Mouse (Mus musculus) MEL (cell line): ENCODE results near the gene Polr3b. TPM values are rescaled to one million over a fixed set of nuclear protein-coding genes. Genes with fewer than 3 reads are reported as not detected.

Source experiments
- DNase-seq: peaks from one replicate; pipeline ENCODE4 v3.0.0; 2011; ENCODE audit warnings: low read depth, low spot score
- H3K27ac ChIP-seq: 2 replicates; pipeline ENCODE4 v1.5.1; 2012; ENCODE audit warnings: low read depth, mild to moderate bottlenecking, control low read depth, low read length, moderate library complexity; ENCODE audit not compliant: control insufficient read depth
- H3K27me3 ChIP-seq, 2 experiments: fragments of 150-350 bp in 1 of 2; sonication (generic) in 1 of 2; 2 replicates each; pipeline ENCODE4 v1.6.1; 2012; ENCODE audit warnings: low read length in 2 of 2, mild to moderate bottlenecking in 2 of 2, improper control_type of control experiment in 1 of 2, moderate library complexity in 1 of 2; ENCODE audit not compliant: insufficient read depth in 2 of 2, control insufficient read depth in 1 of 2
- H3K36me3 ChIP-seq, 2 experiments: 2 replicates each; pipeline ENCODE4 v1.6.1; 2012 to 2014; ENCODE audit warnings: low read length in 2 of 2, improper control_type of control experiment in 1 of 2, inconsistent platforms in 1 of 2, mild to moderate bottlenecking in 1 of 2; ENCODE audit not compliant: insufficient read depth in 2 of 2, control insufficient read depth in 1 of 2
- H3K4me1 ChIP-seq, 2 experiments: fragments of 150-350 bp in 1 of 2; sonication (generic) in 1 of 2; 2 replicates each; pipeline ENCODE4 v1.6.1; 2012; ENCODE audit warnings: low read length in 2 of 2, improper control_type of control experiment in 1 of 2, mild to moderate bottlenecking in 1 of 2; ENCODE audit not compliant: insufficient read depth in 2 of 2, control insufficient read depth in 1 of 2
- H3K4me3 ChIP-seq, 2 experiments: fragments of 150-350 bp in 1 of 2; sonication (generic) in 1 of 2; 2 replicates each; pipeline ENCODE4 v1.5.1; 2012; ENCODE audit warnings: low read depth in 2 of 2, low read length in 2 of 2, mild to moderate bottlenecking in 2 of 2, moderate library complexity in 2 of 2, control low read depth in 1 of 2, improper control_type of control experiment in 1 of 2; ENCODE audit not compliant: control insufficient read depth in 1 of 2, insufficient read depth in 1 of 2
- H3K79me2 ChIP-seq: 2 replicates; pipeline ENCODE4 v1.6.1; 2012; ENCODE audit warnings: mild to moderate bottlenecking, low read length, moderate library complexity; ENCODE audit not compliant: control insufficient read depth, poor library complexity, insufficient read depth
- H3K9ac ChIP-seq: 2 replicates; pipeline ENCODE4 v1.6.1; 2012; ENCODE audit warnings: low read depth, mild to moderate bottlenecking, control low read depth, low read length, moderate library complexity; ENCODE audit not compliant: control insufficient read depth, poor library complexity, severe bottlenecking
- H3K9me3 ChIP-seq: fragments of 150-350 bp; sonication (generic); replicated peaks from 2 replicates; pipeline ENCODE4 v1.6.1; 2012; ENCODE audit warnings: mild to moderate bottlenecking, low read length, improper control_type of control experiment, moderate library complexity; ENCODE audit not compliant: insufficient read depth
- BHLHE40 ChIP-seq: IDR thresholded peaks from 2 replicates; pipeline ENCODE4 v1.6.1; 2012; ENCODE audit warnings: low read depth, mild to moderate bottlenecking, inconsistent platforms, low read length, improper control_type of control experiment, borderline replicate concordance
- CHD1 ChIP-seq: IDR thresholded peaks from 2 replicates; pipeline ENCODE4 v1.6.1; 2012; ENCODE audit warnings: low read depth, mild to moderate bottlenecking, inconsistent platforms, low read length, improper control_type of control experiment
- CHD2 ChIP-seq: IDR thresholded peaks from 2 replicates; pipeline ENCODE4 v1.6.1; 2011; ENCODE audit warnings: low read length, improper control_type of control experiment
- CTCF ChIP-seq, 3 experiments: IDR thresholded peaks in 2 of 3; conservative IDR thresholded peaks in 1 of 3; 2 replicates each; pipeline ENCODE4 v1.5.1; 2011 to 2012; ENCODE audit warnings: low read length in 3 of 3, low read depth in 2 of 3, mild to moderate bottlenecking in 2 of 3, improper control_type of control experiment in 1 of 3, inconsistent platforms in 1 of 3, mixed read lengths in 1 of 3, moderate library complexity in 1 of 3; ENCODE audit not compliant: control insufficient read depth in 1 of 3, insufficient read depth in 1 of 3, poor library complexity in 1 of 3, severe bottlenecking in 1 of 3
- E2F4 ChIP-seq: IDR thresholded peaks from 2 replicates; pipeline ENCODE4 v1.6.1; 2011; ENCODE audit warnings: low read depth, low read length, improper control_type of control experiment, borderline replicate concordance
- ELF1 ChIP-seq: IDR thresholded peaks from 2 replicates; pipeline ENCODE4 v1.6.1; 2014; ENCODE audit warnings: low read depth, mild to moderate bottlenecking, inconsistent platforms, low read length, improper control_type of control experiment, moderate library complexity
- ETS1 ChIP-seq: IDR thresholded peaks from 2 replicates; pipeline ENCODE4 v1.6.1; 2012; ENCODE audit warnings: low read depth, mild to moderate bottlenecking, inconsistent platforms, low read length, improper control_type of control experiment, moderate library complexity
- GATA1 ChIP-seq: IDR thresholded peaks from 2 replicates; pipeline ENCODE4 v1.6.1; 2011; ENCODE audit warnings: low read depth, low read length, improper control_type of control experiment
- JUND ChIP-seq: IDR thresholded peaks from 2 replicates; pipeline ENCODE4 v1.6.1; 2011; ENCODE audit warnings: low read depth, mild to moderate bottlenecking, improper control_type of control experiment, low read length
- KAT2A ChIP-seq: conservative IDR thresholded peaks from 2 replicates; pipeline ENCODE4 v1.6.1; 2012; ENCODE audit warnings: low read depth, low read length, improper control_type of control experiment, inconsistent platforms
- MAFK ChIP-seq: IDR thresholded peaks from 2 replicates; pipeline ENCODE4 v1.6.1; 2011; ENCODE audit warnings: low read depth, mild to moderate bottlenecking, low read length, improper control_type of control experiment, borderline replicate concordance
- MAZ ChIP-seq: IDR thresholded peaks from 2 replicates; pipeline ENCODE4 v1.6.1; 2012; ENCODE audit warnings: low read depth, mild to moderate bottlenecking, inconsistent platforms, low read length, improper control_type of control experiment
- MEF2A ChIP-seq: IDR thresholded peaks from 2 replicates; pipeline ENCODE4 v1.6.1; 2014; ENCODE audit warnings: low read depth, mild to moderate bottlenecking, inconsistent platforms, low read length, improper control_type of control experiment; ENCODE audit not compliant: poor library complexity, insufficient replicate concordance, severe bottlenecking; ENCODE audit errors: extremely low read depth
- NELFE ChIP-seq: IDR thresholded peaks from 2 replicates; pipeline ENCODE4 v1.6.1; 2011; ENCODE audit warnings: low read depth, low read length, improper control_type of control experiment
- POLR2AphosphoS5 ChIP-seq: IDR thresholded peaks from 2 replicates; pipeline ENCODE4 v1.6.1; 2012; ENCODE audit warnings: low read depth, borderline replicate concordance, mild to moderate bottlenecking, inconsistent platforms, low read length, moderate library complexity, mixed read lengths
- SMC3 ChIP-seq: IDR thresholded peaks from 2 replicates; pipeline ENCODE4 v1.6.1; 2011; ENCODE audit warnings: low read depth, low read length, improper control_type of control experiment
- TCF12 ChIP-seq: IDR thresholded peaks from 2 replicates; pipeline ENCODE4 v1.6.1; 2014; ENCODE audit warnings: low read depth, mild to moderate bottlenecking, inconsistent platforms, low read length, improper control_type of control experiment, moderate library complexity
- ZC3H11A ChIP-seq: IDR thresholded peaks from 2 replicates; pipeline ENCODE4 v1.6.1; 2012; ENCODE audit warnings: low read depth, mild to moderate bottlenecking, inconsistent platforms, low read length, improper control_type of control experiment
- ZKSCAN1 ChIP-seq: IDR thresholded peaks from 2 replicates; pipeline ENCODE4 v1.6.1; 2012; ENCODE audit warnings: low read depth, mild to moderate bottlenecking, inconsistent platforms, low read length, improper control_type of control experiment, moderate library complexity
- ZNF384 ChIP-seq: IDR thresholded peaks from 2 replicates; pipeline ENCODE4 v1.6.1; 2012; ENCODE audit warnings: low read depth, mild to moderate bottlenecking, inconsistent platforms, low read length, improper control_type of control experiment
- polyA plus RNA-seq, 2 experiments: library from polyadenylated mRNA; stranded (reverse) in 1 of 2; unstranded in 1 of 2; fragments of >175 nt in 1 of 2; fragments of >200 nt in 1 of 2; gene quantifications; 2 replicates each; pipeline versions ENCODE4 v1.2.1 to v1.2.4; 2012; ENCODE audit warnings: low replicate concordance in 2 of 2, low read depth in 1 of 2; ENCODE audit not compliant: insufficient read length in 2 of 2, insufficient read depth in 1 of 2, missing spikeins in 1 of 2
- total RNA-seq: library from RNA; depleted of rRNA; stranded (reverse); fragments of 300-350 nt; gene quantifications from 2 replicates; pipeline ENCODE4 v1.2.3, GENCODE M21; 2012

Polr3b gene
- total and polyA plus RNA-seq, 3 experiments: 19.8 to 24.2 TPM; not detected in 1

GRCm38 (mm10) chr10:84608361-84608760 lies 13.7 kb upstream of the Polr3b start:
- Histone ChIP-seq H3K9me3 (no peaks in the 10 kb centered on the region), H3K4me3 (no peak overlapping the region), H3K36me3 (peaks cover 0 to 9% of the 10 kb centered on the region in 2 experiments; a peak in 2 of 4 replicates), H3K9ac (no peak overlapping the region), H3K4me1 (peaks cover 9% of the 10 kb centered on the region in 2 experiments), H3K27me3 (no peaks in the 10 kb centered on the region), H3K79me2 (no peaks in the 10 kb centered on the region), H3K27ac (no peak overlapping the region)
- no peak for DNase-seq
- TF ChIP-seq ZNF384: no peak
- TF ChIP-seq ZKSCAN1: no peak
- TF ChIP-seq KAT2A: no peak
- TF ChIP-seq MAZ: no peak
- no peak for TF ChIP-seq CTCF (IDR thresholded peaks at IDR 0.05 in 2 of 3, conservative IDR thresholded peaks at IDR 0.05 in 1 of 3; ENCODE audit: control insufficient read depth in 1 of 3, insufficient read depth in 1 of 3, low read depth in 2 of 3, low read length in 3 of 3, poor library complexity in 1 of 3, severe bottlenecking in 1 of 3)
- TF ChIP-seq SMC3: no peak
- TF ChIP-seq E2F4: no peak
- no peak for TF ChIP-seq JUND
- no peak for TF ChIP-seq MAFK
- TF ChIP-seq NELFE: no peak
- TF ChIP-seq CHD2: no peak
- no peak for TF ChIP-seq CHD1
- no peak for TF ChIP-seq ETS1
- no peak for TF ChIP-seq MEF2A
- no peak for TF ChIP-seq GATA1
- no peak for TF ChIP-seq ZC3H11A
- TF ChIP-seq ELF1: no peak
- no peak for TF ChIP-seq BHLHE40
- TF ChIP-seq TCF12: no peak
- TF ChIP-seq POLR2AphosphoS5: no peak

GRCm38 (mm10) chr10:84610324-84610723 lies 11.8 kb upstream of the Polr3b start:
- no peak for TF ChIP-seq CHD1
- TF ChIP-seq, all 39 proteins: peak for 0
- H3K4me1 ChIP-seq: peaks cover 9 to 15% of the 10 kb centered on the region in 2 experiments
- H3K27ac ChIP-seq: no peak overlapping the region
- no peak overlapping the region for H3K4me3 ChIP-seq
- no peak overlapping the region for H3K9ac ChIP-seq
- H3K9me3 ChIP-seq: no peaks in the 10 kb centered on the region
- no peaks in the 10 kb centered on the region for H3K27me3 ChIP-seq
- no peaks in the 10 kb centered on the region for H3K79me2 ChIP-seq
- H3K36me3 ChIP-seq: peaks cover 0 to 7% of the 10 kb centered on the region in 2 experiments; a peak in 2 of 4 replicates
- DNase-seq: no peak
